21 mouse cellular contexts compared by ENCODE assay signal in the genomic region with DNA sequence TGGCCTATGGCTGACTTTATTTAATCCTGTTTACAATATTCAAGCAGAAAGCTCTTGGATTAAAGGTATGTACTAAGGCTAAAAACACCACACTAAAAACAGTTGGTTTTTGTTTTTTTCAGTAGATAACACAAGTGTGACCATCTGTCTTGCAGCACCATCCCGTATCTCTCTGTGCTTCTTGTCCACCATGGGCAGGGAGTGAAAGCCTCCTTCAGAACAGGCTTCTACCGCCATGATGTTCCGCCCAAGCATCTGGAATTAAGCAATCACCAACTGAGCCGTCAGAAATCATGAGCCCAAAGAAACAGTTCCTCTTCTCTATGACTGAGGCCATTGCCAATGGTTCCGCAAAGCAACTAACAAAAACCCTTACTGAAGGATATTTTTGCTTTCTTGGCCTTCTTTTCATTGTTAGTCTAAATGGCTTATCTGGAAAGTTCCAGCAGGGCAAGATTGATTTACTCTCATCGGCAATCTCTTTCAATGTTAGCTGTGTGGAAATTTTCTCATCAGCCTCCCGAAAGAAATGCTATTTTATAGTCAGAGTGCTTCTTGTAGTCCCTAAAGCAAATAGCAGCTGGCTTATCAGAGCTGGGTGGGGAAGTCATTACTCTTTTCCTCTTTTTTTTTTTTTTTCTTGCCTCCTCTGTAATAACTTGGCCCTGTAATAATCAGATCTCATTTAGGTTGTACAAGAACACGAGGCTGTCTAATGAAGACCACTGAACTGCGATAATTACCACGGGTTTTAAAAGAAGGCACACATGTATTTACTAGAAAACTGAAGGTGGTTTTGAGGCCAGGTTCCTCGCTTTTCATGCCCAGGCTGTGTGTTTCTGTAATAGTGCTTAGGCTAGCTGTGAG. TPM values are rescaled to one million over a fixed set of nuclear protein-coding genes. Genes with fewer than 3 reads are reported as not detected.
A peak's percentile ranks its signal among the peaks of the same experiment; 100 is the strongest.
DNase-seq lines count a peak whose midpoint lies in the region; ATAC-seq and TF ChIP-seq lines count a peak whose summit lies in the region.
"Had no signal": no experiment of that assay in that cellular context is flagged by ENCODE, and none has a peak within 500 bp of the region (broad histone marks: within the 10 kb centered on the region; RNA-seq: fewer than 3 reads in every experiment).

No protein-coding gene starts in this region.

- no peaks in the 10 kb centered on the region for H3K9me3 ChIP-seq in hindbrain, embryonic 11.5 days (ENCODE audit: control insufficient read depth, low read length)
- H3K9me3 ChIP-seq in hindbrain, embryonic 10.5 days: no peaks in the 10 kb centered on the region
- H3K9me3 ChIP-seq in midbrain, embryonic 12.5 days: no peaks in the 10 kb centered on the region
- no peaks in the 10 kb centered on the region for H3K9me3 ChIP-seq in midbrain, embryonic 11.5 days (ENCODE audit: control insufficient read depth, low read length)
- H3K9me3 ChIP-seq in neural tube, embryonic 14.5 days (ENCODE audit: control insufficient read depth, low read length): no peaks in the 10 kb centered on the region

- no peak for TF ChIP-seq POLR2A in brain, embryonic 14.5 days (IDR thresholded peaks at IDR 0.05; ENCODE audit: borderline replicate concordance, extremely low read depth, insufficient read depth, insufficient read length, poor library complexity, severe bottlenecking)

- no peak overlapping the region for H3K4me2 ChIP-seq in hindbrain, embryonic 11.5 days (replicated peaks; ENCODE audit: low read depth, low read length)
- no peak overlapping the region for H3K4me2 ChIP-seq in midbrain, embryonic 12.5 days (replicated peaks)
- no peak overlapping the region for H3K4me2 ChIP-seq in midbrain, embryonic 11.5 days
- H3K4me2 ChIP-seq in neural tube, embryonic 14.5 days (ENCODE audit: low read depth, low read length): no peak overlapping the region
- H3K4me2 ChIP-seq: embryonic facial prominence, embryonic 13.5 days had no signal

- no peaks in the 10 kb centered on the region for H3K36me3 ChIP-seq in hindbrain, embryonic 11.5 days (ENCODE audit: control insufficient read depth, insufficient read depth, low read length)
- H3K36me3 ChIP-seq in hindbrain, embryonic 10.5 days: peaks cover 36% of the 10 kb centered on the region
- no peaks in the 10 kb centered on the region for H3K36me3 ChIP-seq in midbrain, embryonic 12.5 days
- H3K36me3 ChIP-seq in midbrain, embryonic 11.5 days (ENCODE audit: control insufficient read depth, insufficient read depth, low read length): no peaks in the 10 kb centered on the region; the same call in 1 of the 2 replicates
- H3K36me3 ChIP-seq in neural tube, embryonic 14.5 days (ENCODE audit: control insufficient read depth, insufficient read depth, low read length): no peaks in the 10 kb centered on the region
- H3K36me3 ChIP-seq: embryonic facial prominence, embryonic 13.5 days had no signal

- WGBS in hindbrain, embryonic 11.5 days: 89% methylated on average over 11 of the region's 11 CpGs
- 91% methylated on average over 11 of the region's 11 CpGs for WGBS in hindbrain, embryonic 10.5 days
- WGBS in midbrain, embryonic 12.5 days: 81% methylated on average over 11 of the region's 11 CpGs
- WGBS in midbrain, embryonic 11.5 days: 88% methylated on average over 11 of the region's 11 CpGs
- 66% methylated on average over 11 of the region's 11 CpGs for WGBS in neural tube, embryonic 14.5 days

- H3K9ac ChIP-seq in hindbrain, embryonic 11.5 days (ENCODE audit: low read depth, low read length): no peak overlapping the region
- H3K9ac ChIP-seq in midbrain, embryonic 12.5 days (replicated peaks): no peak overlapping the region
- no peak overlapping the region for H3K9ac ChIP-seq in midbrain, embryonic 11.5 days (ENCODE audit: low read length)
- no peak overlapping the region for H3K9ac ChIP-seq in neural tube, embryonic 14.5 days (replicated peaks; ENCODE audit: low read depth, low read length)
- H3K9ac ChIP-seq: embryonic facial prominence, embryonic 13.5 days; liver, embryonic 14.5 days had no signal

- intact Hi-C loops in heart, postnatal 36 days (cut with DNase I): no loop called here

- no peaks in the 10 kb centered on the region for H3K4me1 ChIP-seq in hindbrain, embryonic 11.5 days (replicated peaks; ENCODE audit: control insufficient read depth, insufficient read depth, low read length)
- peaks cover 23% of the 10 kb centered on the region for H3K4me1 ChIP-seq in hindbrain, embryonic 10.5 days (replicated peaks)
- peaks cover 26% of the 10 kb centered on the region for H3K4me1 ChIP-seq in midbrain, embryonic 12.5 days
- peaks cover 15% of the 10 kb centered on the region for H3K4me1 ChIP-seq in midbrain, embryonic 11.5 days (ENCODE audit: control insufficient read depth, insufficient read depth, low read length)
- H3K4me1 ChIP-seq in neural tube, embryonic 14.5 days (ENCODE audit: control insufficient read depth, insufficient read depth, low read length): peaks cover 19% of the 10 kb centered on the region; the same call in 1 of the 2 replicates

- DNase-seq in hindbrain, embryonic 11.5 days (ENCODE audit: low spot score): no peak
- no peak for DNase-seq in hindbrain, embryonic 10.5 days (ENCODE audit: low spot score)
- DNase-seq in midbrain, embryonic 11.5 days (ENCODE audit: low spot score, missing footprints): no peak
- DNase-seq in brain, embryonic 14.5 days (ENCODE audit: low read depth): peak; percentile 50
- no peak for DNase-seq in heart, postnatal 36 days
- DNase-seq: adrenal gland, postnatal 14 days; cerebellum, adult 2 months; gastrocnemius, postnatal 10 days; heart, adult 2 months; lung, postnatal 10 days; right cerebral cortex, adult 18-20 months; thymus, postnatal 4 days had no signal

- no peak for ATAC-seq in hindbrain, embryonic 11.5 days (ENCODE audit: low FRiP score)
- ATAC-seq in midbrain, embryonic 12.5 days (ENCODE audit: low FRiP score, low read depth): no peak
- no peak for ATAC-seq in midbrain, embryonic 11.5 days (ENCODE audit: low FRiP score)
- ATAC-seq in neural tube, embryonic 14.5 days (ENCODE audit: low read depth): no peak
- ATAC-seq: activated CD4-positive, CD25-positive, alpha-beta regulatory T cell, adult 4 months; inflammation-experienced regulatory T-cells, adult 6 months; Patski had no signal

- no peak overlapping the region for H3K4me3 ChIP-seq in hindbrain, embryonic 11.5 days (ENCODE audit: low read depth, low read length)
- H3K4me3 ChIP-seq in hindbrain, embryonic 10.5 days: no peak overlapping the region
- no peak overlapping the region for H3K4me3 ChIP-seq in midbrain, embryonic 12.5 days
- H3K4me3 ChIP-seq in midbrain, embryonic 11.5 days (ENCODE audit: low read depth, low read length): no peak overlapping the region
- no peak overlapping the region for H3K4me3 ChIP-seq in neural tube, embryonic 14.5 days (ENCODE audit: low read depth, low read length)
- H3K4me3 ChIP-seq: embryonic facial prominence, embryonic 13.5 days; heart, adult 2 months; left cerebral cortex, adult 2 months had no signal

- TF ChIP-seq CTCF in brain, embryonic 14.5 days (IDR thresholded peaks at IDR 0.05; ENCODE audit: borderline replicate concordance, extremely low read depth, insufficient read depth, insufficient read length): no peak

- H3K27me3 ChIP-seq in hindbrain, embryonic 11.5 days (ENCODE audit: control insufficient read depth, insufficient read depth, low read length): no peaks in the 10 kb centered on the region
- H3K27me3 ChIP-seq in hindbrain, embryonic 10.5 days (ENCODE audit: insufficient read depth, poor library complexity, severe bottlenecking): no peaks in the 10 kb centered on the region
- H3K27me3 ChIP-seq in midbrain, embryonic 12.5 days: no peaks in the 10 kb centered on the region
- H3K27me3 ChIP-seq in midbrain, embryonic 11.5 days (ENCODE audit: control insufficient read depth, insufficient read depth, low read length): no peaks in the 10 kb centered on the region
- no peaks in the 10 kb centered on the region for H3K27me3 ChIP-seq in neural tube, embryonic 14.5 days (ENCODE audit: control insufficient read depth, insufficient read depth, low read length)
- H3K27me3 ChIP-seq: embryonic facial prominence, embryonic 13.5 days; Patski had no signal

- H3K27ac ChIP-seq in hindbrain, embryonic 11.5 days (ENCODE audit: low read depth, low read length): 0 out of 2 replicates have a peak overlapping the region, but pooled peaks have one; percentile 11
- no peak overlapping the region for H3K27ac ChIP-seq in hindbrain, embryonic 10.5 days
- H3K27ac ChIP-seq in midbrain, embryonic 12.5 days (replicated peaks): peak overlapping the region; percentile 54
- no peak overlapping the region for H3K27ac ChIP-seq in midbrain, embryonic 11.5 days (ENCODE audit: low read depth, low read length)
- peak overlapping the region; percentile 46; the same call in 1 of the 2 replicates for H3K27ac ChIP-seq in neural tube, embryonic 14.5 days (ENCODE audit: low read depth, low read length)
- H3K27ac ChIP-seq: embryonic facial prominence, embryonic 13.5 days; heart, adult 2 months; kidney, postnatal 0 days; left cerebral cortex, adult 2 months; liver, embryonic 14.5 days had no signal

RNA-seq across cellular contexts. Expression of a gene that starts 49.2 kb away (rescaled TPM):
- polyA plus RNA-seq in hindbrain, embryonic 11.5 days (2014; fragmentation: Nextera tagmentation; extraction: Ambion mirVana): 47.5 and 58.5 TPM in 2 replicates
- 43.8 and 55.9 TPM in 2 replicates for polyA plus RNA-seq in hindbrain, embryonic 10.5 days (2016; fragmentation: Nextera tagmentation; extraction: Ambion mirVana)
- polyA plus RNA-seq in midbrain, embryonic 12.5 days (2016; fragmentation: Nextera tagmentation; extraction: Ambion mirVana): 74.1 and 79.0 TPM in 2 replicates
- polyA plus RNA-seq in midbrain, embryonic 11.5 days (2014; fragmentation: Nextera tagmentation; extraction: Ambion mirVana): 33.0 TPM in 2 replicates
- 86.4 and 122 TPM in 2 replicates for polyA plus RNA-seq in brain, embryonic 14.5 days (2012; rRNA removed)
- 53.8 and 63.6 TPM in 2 replicates for polyA plus RNA-seq in neural tube, embryonic 14.5 days (2014; fragmentation: Nextera tagmentation; extraction: Ambion mirVana)
- total RNA-seq in heart, postnatal 36 days (2021): 1 to 10 TPM; 2.4 to 2.7 TPM

Comparison
In these comparisons a context has a peak if more than half of its experiments do, and no peak if none do; other contexts are left out.
1. H3K27ac ChIP-seq: peak in hindbrain, embryonic 11.5 days (single experiment), midbrain, embryonic 12.5 days (single experiment) and neural tube, embryonic 14.5 days (single experiment); none in hindbrain, embryonic 10.5 days (single experiment) and midbrain, embryonic 11.5 days (single experiment).